In genomic region chr1:79641355-79641754, GRCm38 (mm10) we compare ENCODE assay signal across 17 mouse cellular contexts. TPM values are rescaled to one million over a fixed set of nuclear protein-coding genes. Genes with fewer than 3 reads are reported as not detected.
DNase-seq lines count a peak whose midpoint lies in the region; ATAC-seq and TF ChIP-seq lines count a peak whose summit lies in the region.
"Had no signal": no experiment of that assay in that cellular context is flagged by ENCODE, and none has a peak within 500 bp of the region (broad histone marks: within the 10 kb centered on the region; RNA-seq: fewer than 3 reads in every experiment).

No protein-coding gene starts in this region.

- H3K79me2 ChIP-seq in MEL (ENCODE audit: control insufficient read depth, insufficient read depth, low read length, poor library complexity), result no peaks in the 10 kb centered on the region

- peak; percentile 33 to 58 for DNase-seq in cerebellum, postnatal 14 days
- no peak for DNase-seq in cerebellum, adult 9-11 months
- peak; percentile 89 for DNase-seq in MEL (ENCODE audit: low read depth, low spot score)
- DNase-seq in liver, postnatal 0 days, result no peak
- DNase-seq in B cell, adult 2 months, result no peak
- no peak for DNase-seq in kidney, postnatal 4 days
- DNase-seq in layer of hippocampus, adult 11-12 months (ENCODE audit: low spot score), result no peak
- DNase-seq: kidney, adult 9 months; thymus, postnatal 36 days had no signal

- TF ChIP-seq EP300 in MEL (IDR thresholded peaks at IDR 0.05; ENCODE audit: low read depth in 1 of 2, low read length in 2 of 2), result peak; percentile 78 to 89; a peak in 3 of 4 replicates
- peak; percentile 42; the same call in 1 of the 2 replicates for TF ChIP-seq EP300 in liver, postnatal 0 days (IDR thresholded peaks at IDR 0.05; ENCODE audit: low read depth)

- 64% methylated on average over 6 of the region's 6 CpGs for WGBS in intestine, embryonic 15.5 days
- WGBS in liver, postnatal 0 days (ENCODE audit: insufficient replicate concordance), result 50% methylated on average over 6 of the region's 6 CpGs

- H3K9ac ChIP-seq in MEL (ENCODE audit: control insufficient read depth, low read depth, low read length, poor library complexity, severe bottlenecking), result no peak overlapping the region
- H3K9ac ChIP-seq in intestine, embryonic 15.5 days, result no peak overlapping the region
- no peak overlapping the region for H3K9ac ChIP-seq in liver, postnatal 0 days (replicated peaks)
- H3K9ac ChIP-seq: embryonic facial prominence, embryonic 15.5 days; forebrain, embryonic 12.5 days; hindbrain, embryonic 15.5 days; limb, embryonic 15.5 days; neural tube, embryonic 13.5 days had no signal

- peak overlapping the region; percentile 49 for H3K27ac ChIP-seq in MEL (ENCODE audit: control insufficient read depth, low read depth, low read length)
- no peak overlapping the region for H3K27ac ChIP-seq in intestine, embryonic 15.5 days
- H3K27ac ChIP-seq in liver, postnatal 0 days (ENCODE audit: low read depth), result no peak overlapping the region
- H3K27ac ChIP-seq: embryonic facial prominence, embryonic 15.5 days; forebrain, embryonic 12.5 days; hindbrain, embryonic 15.5 days; layer of hippocampus, adult 2 months; limb, embryonic 15.5 days; macrophage; neural tube, embryonic 13.5 days had no signal

- H3K4me3 ChIP-seq in MEL (ENCODE audit: control insufficient read depth in 1 of 2, insufficient read depth in 1 of 2, low read depth in 2 of 2, low read length in 2 of 2), result no peak overlapping the region
- no peak overlapping the region for H3K4me3 ChIP-seq in intestine, embryonic 15.5 days (replicated peaks)
- no peak overlapping the region for H3K4me3 ChIP-seq in liver, postnatal 0 days (ENCODE audit: low read depth, low read length)
- H3K4me3 ChIP-seq: embryonic facial prominence, embryonic 15.5 days; forebrain, embryonic 12.5 days; hindbrain, embryonic 15.5 days; layer of hippocampus, adult 2 months; limb, embryonic 15.5 days; neural tube, embryonic 13.5 days had no signal

- H3K9me3 ChIP-seq in MEL (replicated peaks; ENCODE audit: insufficient read depth, low read length), result no peaks in the 10 kb centered on the region
- H3K9me3 ChIP-seq in intestine, embryonic 15.5 days, result no peaks in the 10 kb centered on the region
- no peaks in the 10 kb centered on the region for H3K9me3 ChIP-seq in liver, postnatal 0 days (ENCODE audit: low read length)
- H3K9me3 ChIP-seq: embryonic facial prominence, embryonic 15.5 days; forebrain, embryonic 12.5 days; hindbrain, embryonic 15.5 days; limb, embryonic 15.5 days; neural tube, embryonic 13.5 days had no signal

- TF ChIP-seq CTCF in MEL (IDR thresholded peaks at IDR 0.05 in 2 of 3, conservative IDR thresholded peaks at IDR 0.05 in 1 of 3; ENCODE audit: control insufficient read depth in 1 of 3, insufficient read depth in 1 of 3, low read depth in 2 of 3, low read length in 3 of 3, poor library complexity in 1 of 3, severe bottlenecking in 1 of 3), result no peak
- no peak for TF ChIP-seq CTCF in liver, postnatal 0 days (IDR thresholded peaks at IDR 0.05; ENCODE audit: low read depth)

- no peak for TF ChIP-seq POLR2A in MEL (IDR thresholded peaks at IDR 0.05; ENCODE audit: control insufficient read depth in 1 of 2, insufficient read depth in 1 of 2, low read depth in 1 of 2, low read length in 2 of 2, poor library complexity in 1 of 2)

- 0 out of 2 replicates have a peak, but pooled peaks have one; percentile 19 for ATAC-seq in intestine, embryonic 15.5 days
- ATAC-seq in liver, postnatal 0 days, result peak; percentile 25; the same call in 1 of the 2 replicates

- no peak for TF ChIP-seq RAD21 in MEL (IDR thresholded peaks at IDR 0.05; ENCODE audit: low read depth, low read length)

- no peaks in the 10 kb centered on the region for H3K27me3 ChIP-seq in MEL (ENCODE audit: control insufficient read depth in 1 of 2, insufficient read depth in 2 of 2, low read length in 2 of 2)
- H3K27me3 ChIP-seq in intestine, embryonic 15.5 days (replicated peaks), result no peaks in the 10 kb centered on the region
- H3K27me3 ChIP-seq in liver, postnatal 0 days (ENCODE audit: insufficient read depth, low read length), result no peaks in the 10 kb centered on the region
- H3K27me3 ChIP-seq: embryonic facial prominence, embryonic 15.5 days; forebrain, embryonic 12.5 days; hindbrain, embryonic 15.5 days; limb, embryonic 15.5 days; neural tube, embryonic 13.5 days had no signal

- no peak overlapping the region for H3K4me2 ChIP-seq in intestine, embryonic 15.5 days (replicated peaks)
- H3K4me2 ChIP-seq in liver, postnatal 0 days (ENCODE audit: low read depth, low read length), result no peak overlapping the region
- H3K4me2 ChIP-seq: embryonic facial prominence, embryonic 15.5 days; forebrain, embryonic 12.5 days; hindbrain, embryonic 15.5 days; limb, embryonic 15.5 days; neural tube, embryonic 13.5 days had no signal

- peaks cover 0 to 27% of the 10 kb centered on the region in 2 experiments; a peak in 2 of 4 replicates for H3K36me3 ChIP-seq in MEL (ENCODE audit: control insufficient read depth in 1 of 2, insufficient read depth in 2 of 2, low read length in 2 of 2)
- no peaks in the 10 kb centered on the region for H3K36me3 ChIP-seq in intestine, embryonic 15.5 days
- no peaks in the 10 kb centered on the region for H3K36me3 ChIP-seq in liver, postnatal 0 days (replicated peaks; ENCODE audit: insufficient read depth, low read length)
- H3K36me3 ChIP-seq: embryonic facial prominence, embryonic 15.5 days; forebrain, embryonic 12.5 days; hindbrain, embryonic 15.5 days; limb, embryonic 15.5 days; neural tube, embryonic 13.5 days had no signal

- peaks cover 4 to 16% of the 10 kb centered on the region in 2 experiments for H3K4me1 ChIP-seq in MEL (ENCODE audit: control insufficient read depth in 1 of 2, insufficient read depth in 2 of 2, low read length in 2 of 2)
- no peaks in the 10 kb centered on the region for H3K4me1 ChIP-seq in intestine, embryonic 15.5 days (replicated peaks)
- H3K4me1 ChIP-seq in liver, postnatal 0 days (ENCODE audit: insufficient read depth), result no peaks in the 10 kb centered on the region
- H3K4me1 ChIP-seq: embryonic facial prominence, embryonic 15.5 days; forebrain, embryonic 12.5 days; limb, embryonic 15.5 days; neural tube, embryonic 13.5 days had no signal

TF ChIP-seq in MEL, 35 proteins besides CTCF, POLR2A, EP300 and RAD21:
- TF ChIP-seq SIN3A (IDR thresholded peaks at IDR 0.05; ENCODE audit: low read length) (peak; percentile 64), MYC (IDR thresholded peaks at IDR 0.05; ENCODE audit: low read depth, low read length) (peak; percentile 60; the same call in 1 of the 2 replicates), BHLHE40 (IDR thresholded peaks at IDR 0.05; ENCODE audit: borderline replicate concordance, low read depth, low read length) (peak; percentile 77; the same call in 1 of the 2 replicates), NRF1 (IDR thresholded peaks at IDR 0.05; ENCODE audit: insufficient read depth, low read depth, low read length, poor library complexity, severe bottlenecking) (no peak), MAFK (IDR thresholded peaks at IDR 0.05; ENCODE audit: borderline replicate concordance, low read depth, low read length) (peak; percentile 53), USF1 (IDR thresholded peaks at IDR 0.05; ENCODE audit: low read depth, low read length) (peak; percentile 17; the same call in 1 of the 2 replicates), RCOR1 (IDR thresholded peaks at IDR 0.05; ENCODE audit: low read depth, low read length) (peak; percentile 98), TAL1 (IDR thresholded peaks at IDR 0.05; ENCODE audit: low read length) (peak; percentile 93), ETS1 (IDR thresholded peaks at IDR 0.05; ENCODE audit: low read depth, low read length) (peak; percentile 95), GATA1 (IDR thresholded peaks at IDR 0.05; ENCODE audit: low read depth, low read length) (peak; percentile 93), POLR2AphosphoS2 (IDR thresholded peaks at IDR 0.05; ENCODE audit: low read length) (no peak), MYB (IDR thresholded peaks at IDR 0.05; ENCODE audit: low read depth, low read length) (peak; percentile 77), MXI1 (IDR thresholded peaks at IDR 0.05; ENCODE audit: low read depth, low read length) (no peak; the same call in 1 of the 2 replicates), TCF12 (IDR thresholded peaks at IDR 0.05; ENCODE audit: low read depth, low read length) (peak; percentile 93), ZKSCAN1 (IDR thresholded peaks at IDR 0.05; ENCODE audit: low read depth, low read length) (no peak), JUND (IDR thresholded peaks at IDR 0.05; ENCODE audit: low read depth, low read length) (no peak)
TF ChIP-seq in MEL: peak in this region for 11.

RNA-seq across cellular contexts. Expression of gene Ap1s3, which starts 30.4 kb away (rescaled TPM):
- total RNA-seq in MEL (2012; rRNA removed), result 4.3 and 7.8 TPM in 2 replicates
- polyA plus RNA-seq in MEL (2012; ENCODE audit: insufficient read depth in 1 of 2, insufficient read length in 2 of 2, low read depth in 1 of 2, low replicate concordance in 2 of 2, missing spikeins in 1 of 2), result 10 to 100 TPM; 19.0 to 50.6 TPM
- 0.30 and 0.39 TPM in 2 replicates for polyA plus RNA-seq in intestine, embryonic 15.5 days (2015; fragmentation: Nextera tagmentation; extraction: Ambion mirVana)
- polyA plus RNA-seq in liver, postnatal 0 days (2015; fragmentation: Nextera tagmentation; extraction: Ambion mirVana), result 0.24 and 0.27 TPM in 2 replicates
- polyA plus RNA-seq: neural tube, embryonic 13.5 days had no signal

Comparison
In these comparisons a context has a peak if more than half of its experiments do, and no peak if none do; other contexts are left out.
1. DNase-seq: peak in cerebellum, postnatal 14 days (2 of 2) and MEL (single experiment); none in cerebellum, adult 9-11 months (single experiment), liver, postnatal 0 days (single experiment), B cell, adult 2 months (0 of 2), kidney, postnatal 4 days (0 of 2) and layer of hippocampus, adult 11-12 months (single experiment).
2. RNA of gene Ap1s3, which starts 30.4 kb away (polyA plus RNA-seq): 19.0 to 50.6 TPM in MEL; 0.30 to 0.39 TPM in intestine, embryonic 15.5 days and 0.24 to 0.27 TPM in liver, postnatal 0 days; every median in the first group is over 10 times any median in the second.